Mouse (Mus musculus): Measurements from ENCODE around the gene Atp10a.
"Not testable (repeated sequence)": the region's sequence is repeated elsewhere in the genome, so short reads cannot be mapped to it uniquely, and the experiment has no call there.

Atp10a gene

GRCm38 (mm10) chr7:58788424-58789261, 132.7 kb downstream of the Atp10a start:
- DNase-seq (ENCODE audit: low spot score) = no peak

- no peak for DNase-seq (ENCODE audit: low spot score)
Observed at GRCm38 (mm10) chr7:58797281-58797680, 141.3 kb downstream of the Atp10a start.

- DNase-seq (ENCODE audit: low spot score) = no peak
Observed at GRCm38 (mm10) chr7:58800916-58801315, 144.9 kb downstream of the Atp10a start.

GRCm38 (mm10) chr7:58801791-58802190, 145.8 kb downstream of the Atp10a start:
- no peak for DNase-seq (ENCODE audit: low spot score)

GRCm38 (mm10) chr7:58822147-58822681, 166.2 kb downstream of the Atp10a start:
- DNase-seq (ENCODE audit: low spot score) = no peak

- DNase-seq (ENCODE audit: low spot score) = no peak
Observed at GRCm38 (mm10) chr7:58824686-58825085, 168.7 kb downstream of the Atp10a start.

- no peak for DNase-seq (ENCODE audit: low spot score)
Observed at GRCm38 (mm10) chr7:58829111-58829510, 173.1 kb downstream of the Atp10a start.

- DNase-seq (ENCODE audit: low spot score) = not testable (repeated sequence)
Observed at GRCm38 (mm10) chr7:58836855-58837606, 181.1 kb downstream of the Atp10a start.

- DNase-seq (ENCODE audit: low spot score) = no peak
Observed at GRCm38 (mm10) chr7:58840367-58840766, 184.4 kb downstream of the Atp10a start.

GRCm38 (mm10) chr7:58841066-58841465, 185.1 kb downstream of the Atp10a start:
- no peak for DNase-seq (ENCODE audit: low spot score)

- peak; percentile 32 for DNase-seq (ENCODE audit: low spot score)
Observed at GRCm38 (mm10) chr7:58842818-58843217, 186.9 kb downstream of the Atp10a start.

- DNase-seq (ENCODE audit: low spot score) = peak; percentile 91
Observed at GRCm38 (mm10) chr7:58843767-58844445, 187.9 kb downstream of the Atp10a start.

GRCm38 (mm10) chr7:58844449-58844848, 188.5 kb downstream of the Atp10a start:
- DNase-seq (ENCODE audit: low spot score) = no peak

GRCm38 (mm10) chr7:58858921-58859320, 203.0 kb downstream of the Atp10a start:
- DNase-seq (ENCODE audit: low spot score) = no peak

GRCm38 (mm10) chr7:58863174-58863573, 207.2 kb downstream of the Atp10a start:
- DNase-seq (ENCODE audit: low spot score) = no peak

GRCm38 (mm10) chr7:58866865-58867614, 211.1 kb downstream of the Atp10a start:
- no peak for DNase-seq (ENCODE audit: low spot score)

GRCm38 (mm10) chr7:58870661-58871060, 214.7 kb downstream of the Atp10a start:
- DNase-seq (ENCODE audit: low spot score) = no peak

GRCm38 (mm10) chr7:58873676-58874075, 217.7 kb downstream of the Atp10a start:
- no peak for DNase-seq (ENCODE audit: low spot score)

Measured in layer of hippocampus, adult 11-12 months (tissue).